Mouse (Mus musculus) liver, embryonic 12.5 days (tissue): ENCODE measurements around the gene Klhl3. TPM values are rescaled to one million over a fixed set of nuclear protein-coding genes. Genes with fewer than 3 reads are reported as not detected.

Source experiments
- ATAC-seq: fragments of 200-750 bp; cut with Nextera tagmentation; 2 replicates; pipeline ENCODE4 v1.8.0; 2017; ENCODE audit warnings: moderate number of reproducible peaks, mild to moderate bottlenecking, moderate library complexity
- H3K27ac ChIP-seq: fragments of 300-500 bp; sonication (generic); 2 replicates; pipeline ENCODE4 v1.5.1; 2016; ENCODE audit warnings: mild to moderate bottlenecking
- H3K27me3 ChIP-seq: fragments of 300-500 bp; sonication (generic); replicated peaks from 2 replicates; pipeline ENCODE4 v1.6.1; 2016; ENCODE audit warnings: mild to moderate bottlenecking, moderate library complexity
- H3K36me3 ChIP-seq: fragments of 300-500 bp; sonication (generic); 2 replicates; pipeline ENCODE4 v1.6.1; 2016; ENCODE audit warnings: mild to moderate bottlenecking, moderate library complexity
- H3K4me1 ChIP-seq: fragments of 300-500 bp; sonication (generic); 2 replicates; pipeline ENCODE4 v1.6.1; 2016
- H3K4me2 ChIP-seq: fragments of 300-500 bp; sonication (generic); 2 replicates; pipeline ENCODE4 v1.6.1; 2016; ENCODE audit warnings: mild to moderate bottlenecking, moderate library complexity
- H3K4me3 ChIP-seq: fragments of 300-500 bp; sonication (generic); 2 replicates; pipeline ENCODE4 v1.5.1; 2016; ENCODE audit warnings: mild to moderate bottlenecking, moderate library complexity
- H3K9ac ChIP-seq: fragments of 300-500 bp; sonication (generic); 2 replicates; pipeline ENCODE4 v1.6.1; 2016; ENCODE audit warnings: mild to moderate bottlenecking, moderate library complexity
- H3K9me3 ChIP-seq: fragments of 300-500 bp; sonication (generic); replicated peaks from 2 replicates; pipeline ENCODE4 v1.6.1; 2016; ENCODE audit warnings: mild to moderate bottlenecking, moderate library complexity
- WGBS: fragments of 180-500 bp; shearing (Covaris S2); methylation state at CpG from one replicate; pipeline ENCODE4 v1.1.7; 2016; ENCODE audit not compliant: insufficient replicate concordance; 5-methylcytosine and 5-hydroxymethylcytosine counted together
- polyA plus RNA-seq: library from polyadenylated mRNA; unstranded; fragments of >200 nt; fragmentation: Nextera tagmentation; extraction: Ambion mirVana; gene quantifications from 2 replicates; pipeline ENCODE4 v1.2.1, GENCODE M21; 2016

Gene Klhl3
- polyA plus RNA-seq, result 1.3 and 1.5 TPM in 2 replicates

DNA sequence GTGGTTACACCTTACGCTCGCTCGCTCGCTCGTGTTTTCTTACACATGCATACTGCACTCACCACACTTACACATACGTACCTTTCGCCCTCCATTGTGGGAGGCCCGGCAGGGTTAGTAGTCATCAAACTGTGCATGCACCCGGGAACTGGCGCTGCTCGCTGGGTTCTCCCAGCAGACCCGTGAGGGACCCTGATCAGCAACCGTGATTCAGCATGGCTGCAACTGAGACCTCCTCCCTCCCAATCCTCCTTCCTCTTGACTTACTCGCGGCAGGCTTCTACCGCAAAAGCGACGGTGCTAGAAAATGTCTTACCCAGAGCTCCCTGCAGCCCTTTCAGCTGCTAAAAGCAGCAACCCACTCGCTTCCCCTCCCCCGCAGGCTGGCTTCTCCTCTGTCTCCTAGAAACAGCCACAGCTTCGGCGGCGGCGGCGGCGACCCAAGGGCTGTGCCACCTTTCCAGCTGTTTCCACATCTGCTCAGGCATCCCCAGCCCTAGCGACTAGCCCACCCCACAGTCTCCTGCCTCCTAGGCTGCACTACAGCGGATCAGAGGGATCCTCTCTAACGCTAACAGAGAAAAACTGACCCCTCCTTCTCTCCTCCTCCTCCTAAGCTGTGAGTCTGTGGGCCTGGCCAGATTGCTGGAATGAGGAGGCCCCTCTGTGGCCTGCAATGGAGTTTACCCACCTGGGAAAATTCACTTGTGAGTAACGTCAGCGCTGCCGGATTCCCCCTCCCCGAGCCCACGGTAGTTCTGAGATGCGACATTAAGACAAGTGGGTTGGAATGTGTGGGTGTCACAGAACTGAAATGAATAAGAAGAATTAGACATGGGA, at the start of gene Klhl3:
Gene Klhl3, minus strand, starts transcription at position 532 of the 840 bp plus-strand sequence.
- 4% methylated on average over 35 of the region's 35 CpGs for WGBS
- peaks cover 4% of the 10 kb centered on the region; the same call in 1 of the 2 replicates for H3K4me1 ChIP-seq
- ATAC-seq, result peak; percentile 40; the same call in 1 of the 2 replicates
- H3K36me3 ChIP-seq, result no peaks in the 10 kb centered on the region
- H3K9me3 ChIP-seq, result no peaks in the 10 kb centered on the region
- no peak within 1 kb of the TSS for H3K27ac ChIP-seq
- peak within 1 kb of the TSS; percentile 65 for H3K4me2 ChIP-seq
- peak within 1 kb of the TSS; percentile 51 for H3K9ac ChIP-seq
- peaks cover 62% of the 10 kb centered on the region for H3K27me3 ChIP-seq
- H3K4me3 ChIP-seq, result peak within 1 kb of the TSS; percentile 50

DNA sequence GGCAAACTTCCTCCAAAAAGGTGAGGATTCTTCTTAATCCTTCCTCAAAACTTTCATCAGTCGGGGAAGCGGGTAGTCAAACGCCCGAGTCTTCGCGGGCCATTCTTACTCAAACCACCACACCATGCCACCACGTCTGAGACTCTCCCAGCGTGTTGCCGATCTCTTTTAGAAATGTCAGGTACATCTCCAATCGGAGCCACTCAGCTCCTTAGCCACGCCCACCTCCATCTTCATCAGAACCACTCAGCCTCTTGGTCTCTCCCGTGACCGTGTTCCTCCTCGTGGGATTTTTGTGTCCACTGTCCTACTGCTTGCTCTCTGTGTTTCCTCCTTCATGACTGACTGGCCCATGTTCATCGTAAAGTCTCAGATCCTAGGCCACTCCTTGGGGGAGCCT, 47.4 kb upstream of the Klhl3 start:
- Histone ChIP-seq H3K9me3 (peaks cover 9% of the 10 kb centered on the region; the same call in 1 of the 2 replicates), H3K4me3 (no peak overlapping the region), H3K4me2 (no peak overlapping the region), H3K4me1 (peaks cover 22% of the 10 kb centered on the region), H3K36me3 (peaks cover 40% of the 10 kb centered on the region), H3K9ac (no peak overlapping the region), H3K27me3 (no peaks in the 10 kb centered on the region), H3K27ac (no peak overlapping the region)
- ATAC-seq, result no peak
- WGBS, result 86% methylated on average over 15 of the region's 15 CpGs

DNA sequence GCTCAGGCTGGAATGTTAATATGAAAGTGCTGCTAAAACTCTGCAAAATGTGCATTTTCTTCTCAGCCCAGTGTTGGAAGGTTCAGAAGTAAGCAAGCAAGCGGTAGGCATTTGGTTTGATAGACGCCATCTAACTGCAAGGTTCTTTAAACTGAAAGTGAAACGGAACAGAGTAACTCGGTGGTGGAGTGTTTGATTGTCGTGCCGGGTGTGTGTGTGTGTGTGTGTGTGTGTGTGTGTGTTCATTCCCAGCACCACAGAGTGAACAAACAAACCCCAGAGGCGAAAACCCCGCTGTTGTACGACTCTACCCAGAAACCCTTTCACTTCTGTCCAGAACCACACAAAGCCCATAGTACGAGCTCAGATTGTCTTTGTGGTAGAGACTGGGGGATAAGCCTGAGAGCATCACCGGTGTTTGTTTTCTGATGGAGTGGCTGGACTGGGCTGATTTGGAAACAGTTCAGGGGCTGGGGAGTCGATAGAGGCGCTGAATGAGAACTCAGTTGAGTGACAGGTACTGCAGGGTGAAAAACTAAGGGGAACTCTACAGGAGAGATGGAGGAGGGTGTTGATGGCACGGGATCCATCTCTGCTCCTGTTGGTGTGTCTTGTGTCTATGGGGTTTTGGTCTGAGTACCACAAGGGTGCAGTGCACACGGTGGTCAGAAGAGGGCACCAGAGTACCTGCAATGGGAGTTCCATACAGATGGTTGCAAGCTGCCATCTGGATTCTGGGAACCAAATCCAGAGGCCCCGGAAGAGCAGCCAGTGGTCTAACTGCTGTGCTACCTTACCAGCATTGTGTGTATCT, 44.9 kb upstream of the Klhl3 start:
- H3K27me3 ChIP-seq, result no peaks in the 10 kb centered on the region
- peak; percentile 75 for ATAC-seq
- H3K4me1 ChIP-seq, result peaks cover 22% of the 10 kb centered on the region
- 6% methylated on average over 16 of the region's 16 CpGs for WGBS
- peak overlapping the region; percentile 87 for H3K9ac ChIP-seq
- H3K27ac ChIP-seq, result peak overlapping the region; percentile 69
- H3K4me3 ChIP-seq, result peak overlapping the region; percentile 90
- peak overlapping the region; percentile 99 for H3K4me2 ChIP-seq
- H3K9me3 ChIP-seq, result peaks cover 9% of the 10 kb centered on the region; the same call in 1 of the 2 replicates
- H3K36me3 ChIP-seq, result peaks cover 30% of the 10 kb centered on the region

DNA sequence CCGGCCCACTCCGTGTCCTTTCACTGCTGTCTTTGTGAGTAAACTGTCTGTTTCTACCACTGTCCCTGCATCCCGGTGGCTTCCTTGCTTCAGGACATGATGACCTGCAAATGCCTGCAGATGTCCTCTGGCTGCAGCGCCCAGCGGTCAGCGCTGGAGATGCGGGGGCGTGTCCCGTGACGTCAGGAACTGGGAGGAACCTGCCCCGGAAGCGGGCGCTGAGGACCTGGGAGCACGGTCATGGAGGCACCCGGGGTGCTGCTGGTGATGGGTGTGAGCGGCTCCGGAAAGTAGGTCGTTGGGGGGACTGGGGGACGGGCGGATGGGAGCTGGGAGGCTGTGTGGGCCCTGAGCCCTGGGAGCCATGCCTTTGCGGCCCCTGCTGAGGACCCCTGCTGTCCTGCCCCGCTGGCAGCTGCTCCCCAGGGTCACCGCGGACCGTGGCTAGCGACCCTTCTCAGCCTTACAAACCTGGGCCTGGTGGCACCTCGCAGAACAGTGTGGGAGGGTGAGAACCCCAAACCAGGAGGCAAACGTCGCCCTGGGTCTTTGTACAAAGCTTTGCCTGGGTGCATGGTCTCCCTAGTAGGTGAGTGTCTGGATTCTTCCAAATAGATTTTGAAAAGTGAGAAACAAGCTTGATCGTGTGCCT, 44.2 kb upstream of the Klhl3 start, which contains the start of gene Idnk:
Gene Idnk, plus strand, starts transcription at position 203 of the 652 bp plus-strand sequence.
- Histone ChIP-seq H3K9me3 (peaks cover 9% of the 10 kb centered on the region; the same call in 1 of the 2 replicates), H3K4me1 (peaks cover 22% of the 10 kb centered on the region), H3K4me2 (peak within 1 kb of the TSS; percentile 99), H3K4me3 (peak within 1 kb of the TSS; percentile 90), H3K9ac (peak within 1 kb of the TSS; percentile 87), H3K27ac (peak within 1 kb of the TSS; percentile 69), H3K36me3 (peaks cover 25% of the 10 kb centered on the region), H3K27me3 (no peaks in the 10 kb centered on the region)
- ATAC-seq, result peak; percentile 88
- under 1% methylated on average over 30 of the region's 30 CpGs for WGBS

- peaks cover 9% of the 10 kb centered on the region; the same call in 1 of the 2 replicates for H3K9me3 ChIP-seq
- H3K4me1 ChIP-seq, result peaks cover 22% of the 10 kb centered on the region
- H3K27me3 ChIP-seq, result no peaks in the 10 kb centered on the region
- peak overlapping the region; percentile 99 for H3K4me2 ChIP-seq
- 10% methylated on average over 8 of the region's 8 CpGs for WGBS
- H3K36me3 ChIP-seq, result peaks cover 21% of the 10 kb centered on the region
- 0 out of 2 replicates have a peak overlapping the region, but pooled peaks have one; percentile 48 for H3K27ac ChIP-seq
- ATAC-seq, result peak; percentile 13; the same call in 1 of the 2 replicates
- H3K9ac ChIP-seq, result peak overlapping the region; percentile 87
- peak overlapping the region; percentile 90 for H3K4me3 ChIP-seq
Observed at GRCm38 (mm10) chr13:58157036-58157435, 43.6 kb upstream of the Klhl3 start.

GRCm38 (mm10) chr13:58156031-58156430, 42.6 kb upstream of the Klhl3 start:
- WGBS, result 77% methylated on average over 2 of the region's 2 CpGs
- no peak for ATAC-seq
- Histone ChIP-seq H3K4me2 (no peak overlapping the region), H3K9ac (no peak overlapping the region), H3K27ac (no peak overlapping the region; the same call in 1 of the 2 replicates), H3K4me1 (peaks cover 22% of the 10 kb centered on the region), H3K4me3 (no peak overlapping the region), H3K9me3 (peaks cover 2% of the 10 kb centered on the region; the same call in 1 of the 2 replicates), H3K36me3 (peaks cover 14% of the 10 kb centered on the region), H3K27me3 (no peaks in the 10 kb centered on the region)

DNA sequence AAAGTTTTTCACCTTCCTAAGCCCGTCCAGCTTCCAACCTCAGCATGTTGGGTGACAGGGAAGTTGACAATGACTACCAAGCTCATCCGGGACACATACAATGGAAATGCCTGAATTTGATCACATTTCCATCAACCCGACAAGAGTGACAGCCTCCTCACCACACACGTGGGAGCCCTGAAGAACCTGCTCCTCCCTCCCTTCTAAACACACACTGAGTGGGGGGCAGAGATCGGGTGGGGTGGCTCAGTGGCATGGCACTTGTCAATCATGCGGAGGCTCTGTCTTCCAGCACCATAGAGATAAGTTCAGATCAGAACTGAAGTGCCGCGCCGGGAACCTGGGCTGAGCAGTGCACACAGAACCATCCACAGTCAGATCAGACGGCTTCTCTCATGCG, 37.0 kb upstream of the Klhl3 start:
- no peak overlapping the region for H3K27ac ChIP-seq
- no peaks in the 10 kb centered on the region for H3K36me3 ChIP-seq
- H3K9me3 ChIP-seq, result 0 out of 2 replicates have a peak, but pooled peaks cover 4% of the 10 kb centered on the region
- H3K27me3 ChIP-seq, result peaks cover 7% of the 10 kb centered on the region; the same call in 1 of the 2 replicates
- no peak overlapping the region for H3K4me3 ChIP-seq
- no peak for ATAC-seq
- H3K4me2 ChIP-seq, result no peak overlapping the region
- H3K9ac ChIP-seq, result no peak overlapping the region
- WGBS, result 52% methylated on average over 11 of the region's 11 CpGs
- H3K4me1 ChIP-seq, result peaks cover 16% of the 10 kb centered on the region; the same call in 1 of the 2 replicates

DNA sequence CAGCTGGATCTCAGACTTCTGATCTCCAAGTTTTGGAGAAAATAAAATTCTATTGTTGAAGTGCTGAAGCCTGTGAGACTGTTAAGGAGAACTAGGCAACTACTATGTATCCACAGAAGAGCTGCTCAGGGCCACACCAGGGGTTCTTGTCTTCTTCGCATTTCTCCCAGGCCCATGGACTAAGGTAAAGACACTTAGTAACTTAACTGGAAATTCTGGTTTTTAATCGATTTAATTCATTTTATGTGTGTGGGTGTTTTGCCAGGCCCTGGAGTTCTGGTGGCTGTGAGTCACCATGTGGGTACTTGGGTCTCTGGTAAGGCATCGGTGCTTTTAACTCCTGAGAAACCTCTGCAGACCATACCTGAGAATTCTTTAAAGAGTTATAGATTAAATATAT, 36.2 kb upstream of the Klhl3 start:
- Histone ChIP-seq H3K27me3 (peaks cover 7% of the 10 kb centered on the region; the same call in 1 of the 2 replicates), H3K27ac (no peak overlapping the region), H3K36me3 (no peaks in the 10 kb centered on the region), H3K4me3 (no peak overlapping the region), H3K9ac (no peak overlapping the region), H3K4me1 (peaks cover 16% of the 10 kb centered on the region; the same call in 1 of the 2 replicates), H3K9me3 (0 out of 2 replicates have a peak, but pooled peaks cover 4% of the 10 kb centered on the region), H3K4me2 (no peak overlapping the region)
- 70% methylated on average over 3 of the region's 3 CpGs for WGBS
- no peak for ATAC-seq

- H3K9ac ChIP-seq, result peak overlapping the region; percentile 30; the same call in 1 of the 2 replicates
- peak overlapping the region; percentile 54 for H3K4me3 ChIP-seq
- WGBS, result 46% methylated on average over 5 of the region's 5 CpGs
- no peak overlapping the region for H3K27ac ChIP-seq
- H3K27me3 ChIP-seq, result peaks cover 7% of the 10 kb centered on the region; the same call in 1 of the 2 replicates
- H3K9me3 ChIP-seq, result 0 out of 2 replicates have a peak, but pooled peaks cover 4% of the 10 kb centered on the region
- peak overlapping the region; percentile 76 for H3K4me2 ChIP-seq
- H3K4me1 ChIP-seq, result peaks cover 16% of the 10 kb centered on the region; the same call in 1 of the 2 replicates
- peak; percentile 51; the same call in 1 of the 2 replicates for ATAC-seq
- H3K36me3 ChIP-seq, result no peaks in the 10 kb centered on the region
Observed at GRCm38 (mm10) chr13:58149033-58149558, 35.7 kb upstream of the Klhl3 start.

GRCm38 (mm10) chr13:58148256-58148831, 35.0 kb upstream of the Klhl3 start:
- Histone ChIP-seq H3K27me3 (peaks cover 7% of the 10 kb centered on the region; the same call in 1 of the 2 replicates), H3K4me1 (peaks cover 16% of the 10 kb centered on the region; the same call in 1 of the 2 replicates), H3K4me2 (peak overlapping the region; percentile 76), H3K27ac (peak overlapping the region; percentile 59), H3K9me3 (0 out of 2 replicates have a peak, but pooled peaks cover 4% of the 10 kb centered on the region), H3K36me3 (no peaks in the 10 kb centered on the region), H3K4me3 (peak overlapping the region; percentile 54), H3K9ac (peak overlapping the region; percentile 30; the same call in 1 of the 2 replicates)
- ATAC-seq, result peak; percentile 90
- 5% methylated on average over 17 of the region's 17 CpGs for WGBS
